Mouse (Mus musculus): Measurements from ENCODE around the gene Trim26.

DNA sequence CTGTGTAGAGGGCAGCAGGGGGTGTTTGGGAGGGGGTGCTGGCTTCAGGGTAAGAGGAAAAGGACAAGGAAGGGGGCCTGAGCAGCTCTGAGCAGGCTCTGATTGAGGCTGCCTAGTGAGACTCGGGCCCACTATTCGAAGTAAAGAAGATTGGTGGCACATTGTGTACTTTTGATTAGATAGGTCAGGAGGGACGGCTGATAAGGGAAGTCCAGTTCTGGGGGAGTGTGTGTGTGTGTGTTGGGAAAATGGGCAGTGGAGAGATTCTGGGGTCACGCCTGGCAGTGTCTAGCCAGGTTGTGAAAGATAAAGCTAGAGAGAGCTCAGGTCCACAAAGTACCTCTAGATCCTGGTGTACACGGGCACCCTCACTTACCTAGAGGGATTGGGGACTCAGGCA lies 14.7 kb downstream of the Trim26 start:
- TF ChIP-seq POLR2A (IDR thresholded peaks at IDR 0.05; ENCODE audit: insufficient read depth, low read depth, low read length) (no peak), CTCF (IDR thresholded peaks at IDR 0.05) (no peak)

Measured in heart, adult 2 months (tissue).